Mouse (Mus musculus): ENCODE results near the gene Rab31.
A peak's percentile ranks its signal among the peaks of the same experiment; 100 is the strongest.

Rab31 gene

DNA sequence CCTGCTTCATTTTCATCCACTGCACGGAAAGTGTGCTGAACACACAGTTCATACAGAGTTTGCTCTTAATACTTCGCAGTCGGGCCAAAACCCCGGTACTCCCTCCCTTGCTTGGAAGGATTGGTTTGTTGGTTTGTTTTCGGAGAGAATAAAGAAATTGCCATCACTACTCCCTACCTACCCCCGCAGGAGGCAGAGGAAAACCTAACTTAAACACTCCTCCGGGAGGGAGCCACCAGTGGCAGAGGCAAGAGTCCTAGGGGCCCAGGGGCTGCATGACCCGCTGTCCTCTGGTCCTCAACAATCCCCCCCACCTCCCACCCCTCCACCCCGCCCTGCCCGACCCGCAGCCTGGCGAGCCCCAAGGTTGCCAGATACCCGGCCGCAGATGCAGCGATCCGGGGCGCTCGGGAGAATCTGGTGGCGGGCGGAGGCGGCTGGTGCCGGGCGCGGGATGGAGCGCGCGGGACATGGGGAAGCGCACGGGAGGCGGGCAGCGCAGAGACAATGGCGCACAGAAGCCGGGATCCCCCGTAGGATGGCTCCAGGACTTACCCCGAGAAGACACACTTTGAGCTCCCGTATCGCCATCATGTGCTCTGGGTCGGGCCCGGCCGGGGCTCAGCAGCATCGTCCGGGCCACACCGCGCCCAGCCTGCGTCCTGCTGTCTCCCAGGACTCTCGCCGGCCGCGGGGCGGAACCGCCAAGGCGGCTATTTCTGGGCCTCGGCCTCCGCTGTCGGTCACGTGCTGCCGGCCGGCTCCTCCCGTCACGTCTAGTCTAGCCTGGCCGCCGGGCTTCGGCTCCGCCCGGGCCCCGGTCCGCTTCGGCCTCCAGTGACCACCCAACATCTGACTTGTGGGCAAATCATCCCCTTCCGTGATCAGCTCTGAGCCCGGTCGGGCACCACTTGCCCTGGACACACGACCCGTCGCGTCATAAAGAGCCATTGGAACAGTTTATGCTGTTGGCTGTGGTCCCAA lies at the start of gene Rab31:
Gene Rab31, minus strand, starts transcription at position 802 of the 984 bp plus-strand sequence.
- peak; percentile 34 for DNase-seq (ENCODE audit: low read depth, low spot score)

DNA sequence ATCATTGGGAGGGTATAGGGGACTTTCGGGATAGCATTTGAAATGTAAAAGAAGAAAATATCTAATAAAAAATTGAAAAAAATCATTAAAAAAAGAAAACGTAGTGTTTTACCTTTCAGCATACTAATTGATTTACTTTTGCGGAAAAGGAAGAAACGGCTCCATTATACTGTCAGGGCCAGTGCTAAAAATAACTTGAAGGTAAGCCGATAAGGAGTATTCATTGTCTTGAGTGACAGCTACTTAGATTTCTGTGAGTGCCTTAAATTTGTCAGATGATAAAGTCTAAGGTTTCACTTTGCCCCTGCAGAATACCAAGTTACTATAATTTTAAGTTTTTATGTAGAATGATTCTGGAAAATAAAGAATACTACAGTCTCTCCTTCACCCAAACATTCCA lies 47.6 kb upstream of the Rab31 start:
- DNase-seq (ENCODE audit: low read depth, low spot score), result no peak

DNA sequence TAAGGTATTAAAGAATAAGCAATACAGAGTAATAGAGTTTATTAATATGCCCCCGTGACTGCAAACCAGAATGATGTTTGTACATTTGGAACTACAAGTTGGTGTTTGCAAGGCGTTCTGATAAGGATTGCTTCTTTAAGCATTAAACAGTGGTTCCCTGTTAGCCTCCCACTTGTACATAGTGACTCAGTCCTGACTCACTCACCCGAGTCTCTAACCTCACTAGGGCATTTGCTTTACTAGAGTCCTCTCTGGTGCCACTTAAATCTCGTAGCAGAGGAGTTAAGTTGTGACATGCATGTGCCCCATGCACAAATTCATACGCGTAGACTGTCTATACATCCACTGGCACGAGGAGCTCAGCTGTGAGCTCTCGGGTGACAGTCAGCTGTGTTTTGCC lies 41.2 kb upstream of the Rab31 start:
- no peak for DNase-seq (ENCODE audit: low read depth, low spot score)

DNA sequence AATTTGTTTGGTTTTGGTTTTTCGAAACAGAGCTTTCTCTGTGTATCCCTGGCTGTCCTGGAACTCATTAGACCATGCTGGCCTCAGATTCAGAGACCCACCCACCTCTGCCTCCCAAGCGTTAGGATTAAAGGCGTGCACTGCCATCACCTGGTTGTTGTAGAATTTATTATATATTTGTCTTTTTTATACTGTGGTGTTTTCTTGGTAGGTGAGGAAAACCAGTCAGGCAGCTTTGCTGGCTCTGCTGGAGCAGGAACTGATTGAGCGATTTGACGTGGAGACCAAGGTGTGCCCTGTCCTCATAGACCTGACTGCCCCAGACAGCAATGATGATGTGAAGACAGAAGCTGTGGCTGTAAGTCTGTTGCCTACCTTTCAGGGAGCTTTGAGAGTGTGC lies 38.5 kb upstream of the Rab31 start:
- no peak for DNase-seq (ENCODE audit: low read depth, low spot score)

DNA sequence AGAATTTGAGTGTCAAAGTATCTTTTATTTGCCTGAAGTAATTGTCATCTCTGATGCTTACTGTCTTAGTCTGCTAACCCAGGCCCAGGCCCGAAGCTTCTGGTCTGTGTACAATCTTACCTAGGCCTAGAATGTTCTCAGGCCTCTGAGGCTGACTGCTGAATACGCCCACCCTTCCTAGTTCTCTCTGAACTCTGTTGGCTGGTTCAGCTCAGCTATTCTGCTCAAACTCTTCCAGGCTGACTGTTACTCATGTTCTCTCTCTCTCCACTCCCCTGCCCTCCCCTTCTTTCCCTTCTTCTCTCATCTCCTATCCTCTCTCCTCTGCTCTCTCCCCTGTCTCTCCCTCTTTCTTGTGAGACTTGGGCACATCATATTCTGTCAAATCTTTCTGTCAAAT lies 33.9 kb upstream of the Rab31 start:
- no peak for DNase-seq (ENCODE audit: low read depth, low spot score)

DNA sequence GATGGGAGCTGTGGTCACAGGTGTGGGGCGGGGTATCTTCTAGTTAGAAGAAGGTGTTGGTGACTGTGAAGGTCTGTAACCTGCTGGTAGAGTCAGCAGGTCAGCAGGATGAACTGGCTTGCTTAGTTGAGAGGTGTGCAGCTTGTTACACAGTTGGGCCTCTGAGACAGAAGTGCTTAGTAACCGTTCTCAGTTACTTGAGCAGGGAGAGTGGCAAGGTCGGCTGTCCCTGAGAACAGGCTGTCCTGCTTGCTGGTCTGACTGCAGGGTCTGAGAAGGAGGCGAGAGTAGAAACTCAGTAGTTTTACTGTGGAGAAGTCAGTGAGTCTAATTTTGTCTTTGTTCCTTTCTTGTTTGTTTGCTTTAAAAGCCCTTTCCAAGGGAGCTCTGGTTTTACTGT lies 33.4 kb upstream of the Rab31 start:
- DNase-seq (ENCODE audit: low read depth, low spot score), result no peak

DNA sequence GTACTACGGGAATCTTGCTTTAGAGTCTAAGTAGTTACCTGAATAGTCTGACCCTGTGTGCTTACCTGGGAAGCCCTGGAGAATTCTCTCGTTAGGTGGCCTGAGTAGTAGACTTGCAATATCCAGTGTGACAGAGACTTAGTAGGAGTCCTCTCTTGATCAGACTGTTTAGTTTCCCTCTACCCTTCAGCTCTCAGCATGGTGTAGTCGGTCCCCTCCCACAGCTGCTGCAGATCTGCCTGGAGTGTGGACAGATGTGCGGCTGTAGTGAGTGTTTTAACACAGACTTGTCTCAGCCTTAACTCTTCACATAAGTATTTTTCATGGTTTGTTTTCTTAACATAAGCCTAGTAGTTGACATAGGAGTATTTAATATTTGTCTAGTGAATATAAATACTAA lies 29.5 kb upstream of the Rab31 start:
- no peak for DNase-seq (ENCODE audit: low read depth, low spot score)

DNA sequence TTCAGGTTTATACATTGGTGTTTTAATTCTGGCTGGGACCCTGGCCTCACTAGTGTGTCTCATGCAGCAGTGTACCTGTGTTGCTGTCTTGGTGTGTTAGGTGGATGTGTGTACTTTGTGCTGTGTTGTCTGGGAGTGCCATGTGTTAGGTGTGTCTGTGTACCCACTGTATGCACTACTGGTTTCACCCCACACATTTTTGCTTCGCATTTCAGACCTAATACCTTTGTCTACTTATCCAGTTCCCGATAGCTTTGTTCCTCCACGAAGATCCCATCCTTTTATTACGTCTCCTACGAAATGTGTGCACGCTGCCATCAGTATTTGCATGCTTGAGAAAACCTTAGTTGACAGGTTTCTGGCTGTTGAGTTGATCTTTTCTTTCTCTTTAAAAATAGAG lies 27.9 kb upstream of the Rab31 start:
- DNase-seq (ENCODE audit: low read depth, low spot score), result no peak

DNA sequence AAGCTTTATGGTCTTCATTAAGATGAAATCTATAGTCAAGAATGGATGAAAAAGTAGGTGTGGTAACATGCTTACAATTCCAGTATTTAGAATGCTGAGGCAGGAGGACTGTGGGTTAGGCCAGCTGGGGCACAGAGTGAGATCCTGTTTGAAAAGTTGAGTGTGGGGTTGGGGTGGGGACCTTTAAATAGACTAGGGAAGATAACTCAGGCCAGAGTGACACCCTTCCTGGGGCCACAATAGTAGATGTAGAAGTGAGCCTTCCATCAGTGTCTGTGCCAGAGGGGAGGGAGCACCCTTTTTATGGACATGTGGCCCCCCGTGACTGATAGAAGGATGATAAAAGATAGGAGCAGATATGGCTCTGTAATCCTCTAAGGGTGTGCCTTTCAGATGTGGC lies 26.8 kb upstream of the Rab31 start:
- DNase-seq (ENCODE audit: low read depth, low spot score), result no peak

DNA sequence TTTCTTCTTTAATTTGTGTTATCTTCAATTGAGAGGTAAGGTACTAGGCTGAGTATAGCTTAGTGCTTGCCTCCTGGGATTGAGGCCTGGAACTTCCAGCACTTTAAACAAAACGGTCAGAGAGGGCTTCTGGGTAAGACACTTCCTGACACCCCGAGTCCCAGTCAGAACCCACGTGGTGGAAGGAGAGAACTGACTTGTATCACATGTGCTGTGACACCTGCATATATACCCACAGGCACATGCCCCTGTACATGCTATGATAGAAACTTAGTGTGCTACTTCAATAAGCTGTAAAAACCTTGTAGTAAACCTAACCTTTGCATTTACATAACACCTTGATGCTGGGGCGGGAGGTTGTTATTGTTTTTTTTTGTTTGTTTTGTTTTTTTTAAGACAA lies 25.9 kb upstream of the Rab31 start:
- DNase-seq (ENCODE audit: low read depth, low spot score), result no peak

DNA sequence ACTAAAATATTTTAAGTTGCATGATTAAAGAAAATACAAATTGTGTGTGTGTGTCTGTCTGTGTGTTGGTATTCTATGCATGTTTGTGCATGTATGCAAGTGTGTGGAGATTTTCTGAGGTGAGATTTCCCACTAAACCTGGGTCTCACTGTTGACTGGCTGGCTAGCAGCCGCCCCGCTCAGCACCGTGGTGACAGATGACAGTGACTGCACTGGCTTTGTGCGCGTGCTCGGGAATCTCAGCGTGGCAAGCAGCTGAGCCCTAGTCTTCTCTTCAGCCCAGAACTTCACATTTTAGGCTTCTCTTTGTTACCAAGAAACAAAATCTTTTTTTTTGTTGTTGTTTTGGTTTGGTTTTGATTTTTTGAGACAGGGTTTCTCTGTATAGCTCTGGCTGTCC lies 23.5 kb upstream of the Rab31 start:
- no peak for DNase-seq (ENCODE audit: low read depth, low spot score)

DNA sequence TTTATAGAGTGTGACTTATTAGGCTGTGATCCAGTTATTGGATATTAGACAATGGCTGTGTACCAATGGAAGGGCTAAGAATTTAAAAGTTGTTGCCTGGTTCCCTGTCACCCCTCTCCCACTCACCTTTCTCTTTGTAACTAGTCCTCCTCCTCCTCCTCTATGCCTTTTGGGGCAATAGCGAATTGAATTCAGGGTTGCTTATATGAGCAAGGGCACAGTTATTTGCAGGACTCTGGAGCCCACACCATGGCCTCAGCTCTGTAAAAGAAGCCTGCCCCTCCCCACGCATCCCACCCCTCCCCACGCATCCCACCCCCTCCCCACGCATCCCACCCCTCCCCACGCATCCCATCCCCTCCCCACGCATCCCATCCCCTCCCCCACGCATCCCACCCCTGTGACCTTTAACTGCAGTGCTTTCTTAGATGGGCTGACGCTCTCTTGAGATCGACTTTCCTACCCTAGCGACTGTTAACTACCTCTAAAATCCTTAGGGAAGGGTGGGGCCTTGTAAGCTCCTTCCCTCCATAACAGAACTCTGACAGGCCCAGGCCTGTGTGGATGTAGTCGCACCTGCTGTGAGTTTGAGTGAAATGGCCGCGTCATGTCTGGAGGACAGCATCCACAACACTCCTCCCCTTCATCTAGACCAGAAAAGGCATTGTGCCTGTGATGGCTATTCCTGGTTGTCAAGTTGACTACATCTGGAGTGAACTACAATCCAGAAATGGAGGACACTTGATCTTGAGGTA lies 21.7 kb upstream of the Rab31 start:
- no peak for DNase-seq (ENCODE audit: low read depth, low spot score)

DNA sequence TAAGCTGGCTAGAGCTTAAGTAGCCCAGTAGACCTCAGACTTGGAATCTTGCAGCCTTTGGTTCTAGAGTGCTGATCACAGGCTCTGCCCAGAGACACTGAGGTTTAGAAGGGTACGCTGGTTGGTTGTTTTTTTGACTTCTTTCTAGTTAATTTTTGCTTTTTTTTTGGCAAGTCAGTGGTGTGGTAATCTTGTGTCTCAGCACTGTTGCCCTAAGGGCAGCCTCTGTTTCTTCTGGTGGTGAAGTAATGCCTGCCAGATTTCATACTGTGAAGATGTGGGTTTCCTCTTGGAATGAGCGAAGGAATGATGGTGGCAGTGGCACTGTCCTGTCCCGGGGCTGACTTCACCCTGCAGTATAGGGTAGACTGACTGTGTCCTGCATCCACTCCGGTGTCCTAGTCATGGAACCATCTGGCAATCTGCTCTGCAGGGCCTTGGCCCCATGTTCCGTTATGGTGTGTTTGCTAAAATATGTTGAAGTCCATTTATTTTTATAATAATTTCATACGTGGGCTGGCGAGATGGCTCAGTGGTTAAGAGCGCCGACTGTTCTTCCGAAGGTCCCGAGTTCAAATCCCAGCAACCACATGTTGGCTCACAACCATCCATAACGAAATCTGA lies 20.9 kb upstream of the Rab31 start:
- DNase-seq (ENCODE audit: low read depth, low spot score), result no peak

DNA sequence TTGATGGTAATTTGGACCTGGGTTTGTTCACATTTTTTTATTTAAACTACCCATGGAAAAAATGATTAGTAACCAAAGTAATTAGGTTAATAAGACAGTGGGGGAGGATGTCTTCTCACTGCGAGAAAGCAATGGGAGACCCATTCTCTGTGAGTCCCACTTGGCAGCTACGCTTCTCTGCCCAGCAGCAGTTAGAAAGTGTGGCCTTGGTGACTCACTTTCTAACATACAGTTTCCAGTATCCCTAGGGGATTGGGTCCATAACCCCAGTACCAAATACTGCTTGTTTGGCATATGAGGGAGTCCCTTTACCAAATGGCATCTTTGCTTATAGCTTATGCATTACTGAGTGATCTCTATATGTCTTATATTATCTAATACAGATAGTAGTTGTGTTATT lies 18.6 kb upstream of the Rab31 start:
- DNase-seq (ENCODE audit: low read depth, low spot score), result no peak

DNA sequence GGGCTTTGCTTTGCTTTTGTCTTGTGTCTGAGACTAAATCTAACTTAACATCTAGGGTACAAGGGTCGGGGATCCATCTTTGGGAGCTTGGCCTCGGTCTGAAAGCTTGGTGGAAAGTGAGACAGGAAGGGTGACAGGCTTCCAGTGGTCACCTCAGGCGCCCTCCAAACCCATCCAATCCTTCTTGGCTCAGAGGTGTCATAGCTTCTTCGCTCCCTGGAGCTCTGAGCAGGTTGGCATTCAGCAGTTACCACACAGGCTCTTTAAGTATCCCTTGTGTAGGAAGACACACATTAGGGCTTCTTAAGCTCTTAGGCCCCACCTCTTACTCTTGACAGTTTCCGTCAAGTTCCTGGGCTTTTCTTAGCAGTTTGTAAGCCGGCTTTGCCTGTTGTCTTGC lies 17.0 kb upstream of the Rab31 start:
- DNase-seq (ENCODE audit: low read depth, low spot score), result no peak

DNA sequence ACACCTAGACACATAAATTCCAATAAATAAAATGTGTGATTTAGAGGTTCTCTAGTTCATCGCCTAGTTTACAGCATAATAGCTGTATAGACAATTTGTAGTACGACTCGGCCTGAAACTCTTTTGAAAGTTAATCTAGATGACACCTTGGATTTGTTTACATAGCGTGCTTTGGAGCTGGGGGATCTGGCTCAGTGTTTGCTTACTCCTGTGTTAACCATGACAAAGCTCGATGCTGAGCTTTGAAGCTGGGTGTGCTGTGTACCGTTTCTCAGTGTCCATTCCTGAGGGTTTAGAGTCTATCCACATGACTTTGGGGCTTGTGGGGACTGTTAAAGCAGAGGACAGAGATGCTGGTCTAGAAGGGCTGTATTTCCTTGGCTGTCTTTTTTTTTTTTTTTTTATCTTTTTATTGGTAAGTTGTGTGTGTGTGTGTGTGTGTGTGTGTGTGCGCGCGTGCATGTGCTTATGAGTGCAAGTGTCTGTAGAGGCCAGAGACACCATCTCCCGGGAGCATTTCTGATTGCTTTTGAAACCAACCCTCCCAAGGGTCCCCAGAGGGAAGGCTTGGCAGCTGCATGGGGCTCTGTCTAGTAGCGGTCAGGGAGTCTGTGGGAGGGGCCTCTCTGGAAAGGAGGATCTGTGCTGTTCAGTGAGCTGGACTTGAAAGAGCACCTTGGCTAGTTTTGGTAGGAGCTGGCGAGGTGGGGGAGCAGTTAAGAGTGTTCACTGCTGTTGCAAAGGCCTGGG lies 16.2 kb upstream of the Rab31 start:
- no peak for DNase-seq (ENCODE audit: low read depth, low spot score)

DNA sequence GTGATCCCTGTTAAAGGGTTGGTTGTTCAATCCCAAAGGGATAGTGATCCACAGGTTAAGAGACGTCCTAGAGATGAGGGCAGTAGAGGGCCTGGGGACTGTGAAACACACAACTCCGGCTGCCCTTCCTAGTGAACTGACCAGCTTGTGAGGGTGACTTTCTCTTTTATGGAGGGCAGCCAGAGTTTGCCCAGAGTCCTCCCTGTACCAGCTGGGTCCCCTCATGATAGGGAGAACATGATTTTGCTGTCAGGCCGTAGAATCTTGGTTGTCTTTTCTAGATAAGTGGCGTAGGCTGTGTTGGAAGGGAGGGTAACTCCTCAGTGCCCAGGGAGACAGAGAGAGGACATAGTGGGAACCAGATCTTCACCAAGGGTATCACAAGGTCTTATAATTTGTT lies 14.7 kb upstream of the Rab31 start:
- DNase-seq (ENCODE audit: low read depth, low spot score), result no peak

DNA sequence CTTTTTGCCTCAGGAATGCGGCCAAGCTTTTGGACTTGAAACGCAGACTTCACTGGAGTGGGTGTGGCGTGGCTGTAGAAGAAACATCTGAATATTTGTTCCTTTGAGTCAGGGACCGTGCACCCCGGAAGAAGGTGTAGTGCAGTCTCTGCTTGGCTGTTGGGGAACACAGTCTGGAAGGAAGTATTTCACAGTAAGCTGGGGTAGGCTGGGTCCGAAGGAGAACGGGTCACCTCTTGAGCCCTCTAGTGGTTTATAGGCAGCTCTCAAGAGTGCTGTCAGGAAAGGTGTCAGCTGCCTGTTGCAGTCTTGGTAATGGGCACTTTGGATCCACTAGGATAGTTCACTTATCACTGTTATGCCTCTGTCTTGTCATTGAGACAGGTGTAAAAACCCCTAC lies 13.7 kb upstream of the Rab31 start:
- DNase-seq (ENCODE audit: low read depth, low spot score), result no peak

DNA sequence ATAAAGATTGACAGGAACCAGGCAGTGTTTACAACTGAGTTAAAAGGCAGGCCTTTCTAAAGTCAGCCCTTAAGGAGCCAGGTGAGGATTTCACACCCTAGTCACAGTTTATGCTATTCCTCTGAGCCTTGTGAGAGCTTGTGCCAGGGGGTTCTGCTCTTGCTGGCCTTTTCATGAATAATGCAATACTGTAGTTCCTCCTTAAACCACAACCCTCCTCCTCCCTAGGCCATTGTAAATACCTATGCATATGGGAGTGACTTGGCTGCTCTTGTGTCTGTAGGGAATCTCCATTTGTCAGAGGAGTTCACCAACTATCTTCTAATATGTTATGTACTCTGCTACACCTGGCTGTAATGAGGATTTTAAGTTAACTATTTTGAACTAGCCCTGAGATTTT lies 13.2 kb upstream of the Rab31 start:
- no peak for DNase-seq (ENCODE audit: low read depth, low spot score)

DNA sequence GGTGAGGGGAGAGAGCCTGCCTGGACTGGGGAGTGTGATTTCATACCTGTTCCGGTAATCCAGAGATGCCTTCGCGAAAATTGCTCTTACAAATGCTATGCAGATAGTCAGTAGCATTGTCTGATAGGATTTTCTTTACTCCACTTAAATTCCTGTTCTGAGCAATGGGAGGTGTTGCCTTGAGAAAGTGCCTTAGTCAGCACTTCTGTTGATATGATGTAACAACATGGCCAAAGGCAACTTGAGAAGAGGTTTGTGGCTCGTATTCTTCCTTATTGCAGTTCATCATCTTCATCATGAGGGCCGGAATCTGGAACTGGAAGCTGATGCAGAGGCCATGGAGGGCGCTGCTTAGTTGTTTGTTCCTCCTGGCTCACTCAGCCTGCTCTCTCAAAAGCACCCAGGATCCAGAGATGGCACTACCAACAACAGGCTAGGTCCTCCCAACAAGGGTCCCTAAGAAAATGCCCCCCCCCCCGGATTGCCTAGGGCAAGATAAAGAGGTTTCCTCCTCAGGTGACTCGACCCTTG lies 12.1 kb upstream of the Rab31 start:
- no peak for DNase-seq (ENCODE audit: low read depth, low spot score)

Measured in CD4-positive helper T cell, adult 2 months (primary cell).